In genomic region chr11:103371222-103371539, GRCm38 (mm10) we compare ENCODE assay signal across 10 mouse cellular contexts. TPM values are rescaled to one million over a fixed set of nuclear protein-coding genes. Genes with fewer than 3 reads are reported as not detected.
A peak's percentile ranks its signal among the peaks of the same experiment; 100 is the strongest.
DNase-seq lines count a peak whose midpoint lies in the region; ATAC-seq and TF ChIP-seq lines count a peak whose summit lies in the region.
"Had no signal": no experiment of that assay in that cellular context is flagged by ENCODE, and none has a peak within 500 bp of the region (broad histone marks: within the 10 kb centered on the region; RNA-seq: fewer than 3 reads in every experiment).

No protein-coding gene starts in this region.

- 59% methylated on average over 3 of the region's 3 CpGs for WGBS in heart, embryonic 13.5 days
- 67% methylated on average over 3 of the region's 3 CpGs for WGBS in kidney, postnatal 0 days
- WGBS in midbrain, postnatal 0 days: 83% methylated on average over 3 of the region's 3 CpGs

- ATAC-seq in heart, embryonic 13.5 days (ENCODE audit: extremely low read depth, insufficient number of reproducible peaks, low FRiP score, low TSS enrichment): peak; percentile 28; the same call in 1 of the 2 replicates
- no peak for ATAC-seq in kidney, postnatal 0 days (replicated peaks; ENCODE audit: low FRiP score, low read depth)
- no peak for ATAC-seq in midbrain, postnatal 0 days (ENCODE audit: low FRiP score)
- no peak for ATAC-seq in megakaryocyte progenitor cell, adult 5-6 weeks (replicated peaks; ENCODE audit: poor library complexity)

- H3K27me3 ChIP-seq in heart, embryonic 13.5 days (replicated peaks): 0 out of 2 replicates have a peak, but pooled peaks cover under 1% of the 10 kb centered on the region
- no peaks in the 10 kb centered on the region for H3K27me3 ChIP-seq in kidney, postnatal 0 days (ENCODE audit: insufficient read depth, low read length)
- no peaks in the 10 kb centered on the region for H3K27me3 ChIP-seq in midbrain, postnatal 0 days (ENCODE audit: insufficient read depth, low read length)

- peak; percentile 42 for DNase-seq in adrenal gland, postnatal 10 days
- DNase-seq in adrenal gland, adult 8-10 months: no peak
- peak; percentile 66 for DNase-seq in 416B (ENCODE audit: low read depth)
- peak; percentile 53 for DNase-seq in kidney, postnatal 0 days (ENCODE audit: low spot score)
- no peak for DNase-seq in midbrain, postnatal 0 days (ENCODE audit: low spot score)
- no peak for DNase-seq in layer of hippocampus, postnatal 10 days (ENCODE audit: low spot score in 2 of 2)

- 0 out of 2 replicates have a peak overlapping the region, but pooled peaks have one; percentile 20 for H3K9ac ChIP-seq in heart, embryonic 13.5 days
- H3K9ac ChIP-seq in kidney, postnatal 0 days (ENCODE audit: low read depth, low read length): no peak overlapping the region
- no peak overlapping the region for H3K9ac ChIP-seq in midbrain, postnatal 0 days (replicated peaks; ENCODE audit: low read length, poor library complexity, severe bottlenecking)
- H3K9ac ChIP-seq: liver, embryonic 14.5 days had no signal

- peak overlapping the region; percentile 80 for H3K27ac ChIP-seq in heart, embryonic 13.5 days (replicated peaks)
- H3K27ac ChIP-seq in kidney, postnatal 0 days: peak overlapping the region; percentile 47
- H3K27ac ChIP-seq in midbrain, postnatal 0 days (ENCODE audit: low read depth, low read length): no peak overlapping the region
- H3K27ac ChIP-seq: liver, embryonic 14.5 days had no signal

- no peaks in the 10 kb centered on the region for H3K9me3 ChIP-seq in heart, embryonic 13.5 days
- H3K9me3 ChIP-seq in kidney, postnatal 0 days (replicated peaks; ENCODE audit: low read length): no peaks in the 10 kb centered on the region
- no peaks in the 10 kb centered on the region for H3K9me3 ChIP-seq in midbrain, postnatal 0 days (ENCODE audit: low read length)
- H3K9me3 ChIP-seq: forebrain, embryonic 10.5 days had no signal

- TF ChIP-seq CTCF in kidney, postnatal 0 days (IDR thresholded peaks at IDR 0.05; ENCODE audit: low read depth): no peak
- no peak for TF ChIP-seq CTCF in midbrain, postnatal 0 days (IDR thresholded peaks at IDR 0.05)

- H3K36me3 ChIP-seq in heart, embryonic 13.5 days: peaks cover 66% of the 10 kb centered on the region
- H3K36me3 ChIP-seq in kidney, postnatal 0 days (ENCODE audit: insufficient read depth, low read length): peaks cover 20% of the 10 kb centered on the region
- peaks cover 47% of the 10 kb centered on the region for H3K36me3 ChIP-seq in midbrain, postnatal 0 days (ENCODE audit: insufficient read depth, low read length)

- peaks cover 25% of the 10 kb centered on the region for H3K4me1 ChIP-seq in heart, embryonic 13.5 days
- H3K4me1 ChIP-seq in kidney, postnatal 0 days (replicated peaks; ENCODE audit: insufficient read depth, low read length): no peaks in the 10 kb centered on the region
- no peaks in the 10 kb centered on the region for H3K4me1 ChIP-seq in midbrain, postnatal 0 days (ENCODE audit: insufficient read depth, low read length)
- H3K4me1 ChIP-seq: forebrain, embryonic 10.5 days had no signal

- no peak overlapping the region for H3K4me3 ChIP-seq in heart, embryonic 13.5 days
- no peak overlapping the region for H3K4me3 ChIP-seq in kidney, postnatal 0 days (replicated peaks; ENCODE audit: low read depth, low read length)
- no peak overlapping the region for H3K4me3 ChIP-seq in midbrain, postnatal 0 days (ENCODE audit: low read depth, low read length)
- H3K4me3 ChIP-seq: forebrain, embryonic 10.5 days had no signal

- no peak overlapping the region for H3K4me2 ChIP-seq in heart, embryonic 13.5 days
- H3K4me2 ChIP-seq in kidney, postnatal 0 days (ENCODE audit: low read length): no peak overlapping the region
- H3K4me2 ChIP-seq in midbrain, postnatal 0 days (ENCODE audit: low read depth, low read length, poor library complexity, severe bottlenecking): no peak overlapping the region

RNA-seq across cellular contexts. Expression of gene Arhgap27, which starts 7.7 kb away (rescaled TPM):
- total RNA-seq in adrenal gland, postnatal 10 days (2021): 10 to 100 TPM; 23.1 to 24.5 TPM
- total RNA-seq in adrenal gland, adult 8-10 months (2022): 10 to 100 TPM; 11.9 to 22.2 (median 15.9) TPM
- 5.6 and 5.8 TPM in 2 replicates for polyA plus RNA-seq in heart, embryonic 13.5 days (2015; fragmentation: Nextera tagmentation; extraction: Ambion mirVana)
- polyA plus RNA-seq in kidney, postnatal 0 days (2015; fragmentation: Nextera tagmentation; extraction: Ambion mirVana): 15.9 and 16.6 TPM in 2 replicates
- total RNA-seq in midbrain, postnatal 0 days (2014; rRNA removed): 7.6 and 7.9 TPM in 2 replicates
- polyA plus RNA-seq in midbrain, postnatal 0 days (2015; fragmentation: Nextera tagmentation; extraction: Ambion mirVana): 4.9 and 6.2 TPM in 2 replicates
- total RNA-seq in megakaryocyte progenitor cell, adult 5-6 weeks (2015): 10.8 and 14.2 TPM in 2 replicates
- total RNA-seq in megakaryocyte progenitor cell, adult 5-6 weeks (2017): 11.2 and 11.5 TPM in 2 replicates
- 1 to 10 TPM; 8.7 to 9.3 TPM for total RNA-seq in layer of hippocampus, postnatal 10 days (2021)

RNA-seq across cellular contexts. Expression of gene Plekhm1, which starts 41.3 kb away (rescaled TPM):
- 10 to 100 TPM; 14.4 to 17.4 TPM for total RNA-seq in adrenal gland, postnatal 10 days (2021)
- 10 to 100 TPM; 21.9 to 27.6 (median 26.0) TPM for total RNA-seq in adrenal gland, adult 8-10 months (2022)
- polyA plus RNA-seq in heart, embryonic 13.5 days (2015; fragmentation: Nextera tagmentation; extraction: Ambion mirVana): 4.8 and 5.3 TPM in 2 replicates
- polyA plus RNA-seq in kidney, postnatal 0 days (2015; fragmentation: Nextera tagmentation; extraction: Ambion mirVana): 5.4 and 6.1 TPM in 2 replicates
- total RNA-seq in midbrain, postnatal 0 days (2014; rRNA removed): 7.8 and 9.2 TPM in 2 replicates
- 5.8 and 6.0 TPM in 2 replicates for polyA plus RNA-seq in midbrain, postnatal 0 days (2015; fragmentation: Nextera tagmentation; extraction: Ambion mirVana)
- 12.1 and 12.5 TPM in 2 replicates for total RNA-seq in megakaryocyte progenitor cell, adult 5-6 weeks (2015)
- 2.9 and 3.9 TPM in 2 replicates for total RNA-seq in megakaryocyte progenitor cell, adult 5-6 weeks (2017)
- 10 to 100 TPM; 15.0 TPM for total RNA-seq in layer of hippocampus, postnatal 10 days (2021)

Comparison
In these comparisons a context has a peak if more than half of its experiments do, and no peak if none do; other contexts are left out.
1. DNase-seq: peak in adrenal gland, postnatal 10 days (single experiment), 416B (single experiment) and kidney, postnatal 0 days (single experiment); none in adrenal gland, adult 8-10 months (single experiment), midbrain, postnatal 0 days (single experiment) and layer of hippocampus, postnatal 10 days (0 of 2).